Mouse (Mus musculus) embryonic stem cell, embryonic (primary cell): Measurements from ENCODE around the gene Zer1.
"Not testable (repeated sequence)": the region's sequence is repeated elsewhere in the genome, so short reads cannot be mapped to it uniquely, and the experiment has no call there.

Experiments used
- CTCF ChIA-PET, 4 experiments: fragments of 300-600 bp in 2 of 4; fragments of 350-600 bp in 2 of 4; sonication (Branson Sonifier 250); formaldehyde crosslinking; loops; one replicate each; lab custom pipeline; 2022; ENCODE audit warnings: inconsistent platforms in 2 of 4; lab: Charles Lee
- POLR2A ChIA-PET, 4 experiments: fragments of 300-600 bp in 2 of 4; fragments of 350-600 bp in 2 of 4; sonication (Branson Sonifier 250); formaldehyde crosslinking; loops; one replicate each; lab custom pipeline; 2022; ENCODE audit warnings: antibody characterized with exemption in 4 of 4, inconsistent platforms in 1 of 4; lab: Charles Lee

Gene Zer1

DNA sequence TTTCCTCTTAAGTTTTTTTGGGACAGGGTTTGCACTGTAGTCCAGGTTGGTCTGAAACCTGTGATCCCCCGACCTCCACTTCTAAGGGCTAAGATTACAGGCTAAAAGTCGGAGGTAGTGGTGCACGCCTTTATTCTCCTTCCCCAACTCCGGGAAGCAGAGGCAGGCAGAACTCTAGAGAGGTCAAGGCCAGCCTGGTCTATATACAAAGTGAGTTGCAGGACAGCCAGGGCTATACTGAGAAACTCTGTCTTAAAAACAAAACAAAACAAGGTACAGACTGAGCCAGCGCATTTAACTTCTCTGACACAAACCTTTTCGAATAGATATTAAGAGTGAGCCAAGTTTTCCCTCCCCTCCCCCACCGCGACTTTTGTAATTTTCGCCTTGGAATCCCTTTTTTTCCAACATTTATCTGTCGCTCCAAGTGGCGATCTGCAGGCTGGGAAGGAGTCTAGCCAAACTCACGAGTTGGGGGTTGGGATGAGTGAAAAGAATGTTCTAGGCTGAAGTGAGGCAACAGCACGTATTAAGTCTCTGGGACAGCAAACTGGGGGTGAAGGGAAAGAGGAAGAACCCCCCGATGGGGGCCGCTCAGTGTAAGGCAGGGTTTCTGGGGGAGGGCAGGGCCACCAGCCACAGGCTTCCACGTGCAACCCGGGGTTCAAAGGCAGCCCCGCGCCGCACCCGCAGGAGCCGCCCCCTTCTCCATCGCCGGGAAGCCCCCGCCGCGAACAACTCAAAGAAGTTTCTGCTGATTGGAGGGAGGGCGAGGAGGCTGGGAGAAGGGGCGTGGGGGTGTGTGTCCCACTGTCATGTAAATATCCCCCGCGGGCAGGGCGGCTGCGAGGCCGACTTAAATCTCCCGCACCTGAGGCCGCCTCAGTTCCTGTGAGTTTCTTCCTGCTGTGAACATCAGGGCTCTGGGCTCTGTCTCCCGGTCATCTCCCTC is 62.9 kb downstream of the Zer1 start:
- ChIA-PET POLR2A (interaction anchor here (0.6 to 5.6 kb wide), 43 partner anchors 11 to 746 kb away, joined by 3 to 156 read pairs (median 7); partner anchors contain the start of genes Wdr34 (in 3 of the 4), Pkn3 (in 2 of the 4), Spout1 (in 2 of the 4) and Tbc1d13 (in 2 of the 4)), CTCF (interaction anchor here in 2 of 4 experiments (0.7 to 1.5 kb wide), 3 partner anchors 9 to 829 kb away, joined by 3 to 11 read pairs (median 7); no protein-coding TSS in a partner anchor)

DNA sequence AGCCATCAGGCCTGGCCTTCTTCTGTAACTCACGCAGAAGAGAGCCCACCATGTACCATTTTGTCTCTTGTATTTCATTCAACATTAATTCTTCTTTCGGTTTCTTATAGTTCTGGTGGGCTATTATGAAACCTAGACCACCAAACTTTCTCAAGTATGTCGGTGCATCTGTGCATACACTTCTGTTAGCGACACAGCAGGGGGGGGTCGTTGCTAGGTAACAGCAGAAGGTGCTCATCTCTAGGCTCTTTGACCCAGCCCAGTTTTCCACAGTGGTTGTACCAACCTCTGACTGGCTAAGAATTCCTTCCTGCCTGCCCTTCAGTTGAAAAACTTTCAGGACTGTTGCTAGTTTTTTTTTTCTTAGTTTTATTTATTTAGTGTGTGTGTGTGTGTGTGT is 66.0 kb downstream of the Zer1 start:
- ChIA-PET CTCF (no interaction called here), POLR2A (interaction anchor here in 2 of 4 experiments (1.3 to 2.5 kb wide), 3 partner anchors 15 to 45 kb away, joined by 4 to 19 read pairs (median 9); no protein-coding TSS in a partner anchor)

DNA sequence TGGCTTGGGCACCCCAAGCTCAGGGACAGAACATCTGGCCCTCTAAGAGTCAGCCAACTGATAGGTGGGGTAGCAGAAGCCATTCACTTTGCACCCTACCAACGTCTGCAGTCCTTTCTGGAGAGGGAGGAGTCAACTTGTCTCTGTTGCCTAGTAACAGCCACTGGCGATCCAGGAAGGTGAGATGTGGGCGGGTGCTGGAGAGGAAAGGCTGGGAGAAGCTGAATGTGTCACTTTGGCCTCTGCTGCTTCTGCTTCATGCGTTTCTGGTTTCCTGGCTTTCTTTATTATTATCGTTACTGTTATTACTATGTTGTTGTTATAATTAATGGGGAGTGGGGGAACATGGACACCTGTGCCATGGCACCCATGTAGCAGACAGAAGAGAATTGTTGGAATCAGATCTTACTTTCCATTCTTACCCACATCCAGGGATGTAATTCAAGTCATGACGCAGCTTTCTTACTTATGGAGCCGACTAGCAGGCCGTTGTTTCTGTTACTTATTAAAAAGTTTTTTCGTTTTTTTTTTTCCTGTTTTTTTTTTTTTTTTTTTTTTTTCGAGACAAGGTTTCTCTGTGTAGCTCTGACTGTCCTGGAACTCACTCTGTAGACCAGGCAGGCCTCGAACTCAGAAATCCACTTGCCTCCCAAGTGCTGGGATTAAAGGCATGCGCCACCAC is 67.0 kb downstream of the Zer1 start, which contains the start of gene Set:
Gene Set, plus strand, starts transcription at position 156 of the 682 bp plus-strand sequence.
- CTCF ChIA-PET = interaction anchor here in 2 of 4 experiments (0.5 to 1.1 kb wide), 5 partner anchors 8 to 191 kb away, joined by 3 to 5 read pairs (median 3); partner anchors contain the start of genes Pkn3 (in 1 of the 2) and Wdr34 (in 1 of the 2)
- POLR2A ChIA-PET = interaction anchor here in 3 of 4 experiments (0.6 to 1.7 kb wide), 20 partner anchors 8 to 237 kb away, joined by 3 to 13 read pairs (median 5); partner anchors contain the start of genes Wdr34 (in 3 of the 3), Tbc1d13 (in 2 of the 3), Endog (in 1 of the 3) and Pkn3 (in 1 of the 3)

- ChIA-PET POLR2A (interaction anchor here in 3 of 4 experiments (0.6 to 1.7 kb wide), 17 partner anchors 8 to 236 kb away, joined by 3 to 13 read pairs (median 6); partner anchors contain the start of genes Wdr34 (in 3 of the 3), Tbc1d13 (in 2 of the 3), Endog (in 1 of the 3) and Pkn3 (in 1 of the 3)), CTCF (interaction anchor here in 1 of 4 experiments (1.0 to 1.1 kb wide), 3 partner anchors 8 to 25 kb away, joined by 3 to 5 read pairs (median 4); partner anchors contain the start of genes Pkn3 and Wdr34)
These were observed 67.6 kb downstream of the Zer1 start for GRCm38 (mm10) chr2:30056736-30057135.

DNA sequence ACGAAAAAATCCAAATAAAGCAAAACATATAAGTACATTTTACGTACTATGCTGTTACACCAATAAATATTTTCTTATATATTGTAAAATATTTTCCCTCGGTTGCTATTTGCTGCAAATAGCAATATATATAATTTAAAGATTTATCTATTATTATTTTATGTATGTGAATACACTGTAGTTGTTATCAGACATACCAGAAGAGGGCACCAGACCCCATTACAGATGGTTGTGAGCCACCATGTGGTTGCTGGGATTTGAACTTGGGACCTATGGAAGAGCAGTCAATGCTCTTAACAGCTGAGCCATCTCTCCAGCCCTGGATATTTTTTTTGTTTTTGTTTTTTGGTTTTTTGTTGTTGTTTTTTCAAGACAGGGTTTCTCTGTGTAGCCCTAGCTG is 69.1 kb downstream of the Zer1 start:
- CTCF ChIA-PET = not testable (repeated sequence)
- POLR2A ChIA-PET = interaction anchor here in 2 of 4 experiments (1.0 to 1.4 kb wide), 2 partner anchors 10 kb away, joined by 4 to 6 read pairs; no protein-coding TSS in a partner anchor

GRCm38 (mm10) chr2:30051992-30052761 is 72.2 kb downstream of the Zer1 start:
- CTCF ChIA-PET = interaction anchor here (0.6 to 2.5 kb wide), 14 partner anchors 8 to 1079 kb away, joined by 3 to 11 read pairs (median 4); partner anchors contain the start of gene Pkn3 (in 1 of the 4)
- POLR2A ChIA-PET = interaction anchor here (0.5 to 10.4 kb wide), 14 partner anchors 8 to 1419 kb away, joined by 3 to 156 read pairs (median 4); partner anchors contain the start of gene Zdhhc12 (in 1 of the 4)

- CTCF ChIA-PET = interaction anchor here in 2 of 4 experiments (0.5 to 1.7 kb wide), 4 partner anchors 14 to 534 kb away, joined by 3 to 4 read pairs (median 3); partner anchors contain the start of genes Cercam (in 1 of the 2) and Pkn3 (in 1 of the 2)
- POLR2A ChIA-PET = interaction anchor here in 3 of 4 experiments (0.6 to 10.4 kb wide), 46 partner anchors 10 to 758 kb away, joined by 3 to 156 read pairs (median 5); partner anchors contain the start of genes Odf2 (in 2 of the 3), Tbc1d13 (in 2 of the 3), Endog (in 1 of the 3) and Gle1 (in 1 of the 3)
These were observed 74.6 kb downstream of the Zer1 start for GRCm38 (mm10) chr2:30049831-30050230.

DNA sequence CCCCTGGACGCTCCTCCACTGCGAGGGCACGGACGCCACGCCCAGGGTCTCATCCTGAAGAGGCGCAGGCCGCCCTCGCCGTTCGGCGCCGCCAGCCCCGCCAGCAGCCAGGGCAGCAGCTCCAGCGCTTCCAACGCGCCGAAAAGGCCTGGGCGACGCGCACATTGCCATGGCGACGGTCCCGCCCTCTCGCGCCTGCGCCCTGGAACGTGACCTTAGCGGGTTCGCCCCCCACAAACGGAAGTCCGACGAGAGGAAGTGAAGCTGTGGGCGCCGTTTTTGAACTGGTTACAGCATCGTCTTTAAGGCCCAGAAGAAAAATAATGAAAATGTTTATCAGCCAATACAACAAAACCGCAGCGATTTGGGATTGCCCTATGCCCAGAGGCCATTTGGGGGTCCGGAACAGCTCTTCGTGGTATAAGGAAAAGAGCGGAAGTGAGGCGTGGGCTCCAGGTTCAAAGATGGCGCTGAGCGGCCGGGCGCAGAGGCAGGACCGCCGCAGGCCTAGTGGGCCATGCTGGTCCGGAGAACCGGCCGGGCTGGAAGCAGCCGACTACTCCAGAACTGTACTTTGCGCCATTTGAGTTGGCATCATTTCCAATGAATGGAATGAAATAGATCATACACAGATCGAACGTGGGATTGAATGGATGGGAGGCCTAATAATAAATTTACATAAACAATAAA is 75.5 kb downstream of the Zer1 start, which contains the start of gene Wdr34:
Gene Wdr34, minus strand, starts transcription at position 183 of the 690 bp plus-strand sequence.
- ChIA-PET POLR2A (interaction anchor here (0.5 to 10.4 kb wide), 82 partner anchors 8 to 474 kb away, joined by 3 to 156 read pairs (median 4); partner anchors contain the start of genes Set (in 3 of the 4), Odf2 (in 2 of the 4), Tbc1d13 (in 2 of the 4) and Zdhhc12 (in 2 of the 4)), CTCF (interaction anchor here in 2 of 4 experiments (0.5 to 1.7 kb wide), 5 partner anchors 8 to 166 kb away, joined by 3 to 4 read pairs (median 3); partner anchors contain the start of gene Set (in 1 of the 2))

DNA sequence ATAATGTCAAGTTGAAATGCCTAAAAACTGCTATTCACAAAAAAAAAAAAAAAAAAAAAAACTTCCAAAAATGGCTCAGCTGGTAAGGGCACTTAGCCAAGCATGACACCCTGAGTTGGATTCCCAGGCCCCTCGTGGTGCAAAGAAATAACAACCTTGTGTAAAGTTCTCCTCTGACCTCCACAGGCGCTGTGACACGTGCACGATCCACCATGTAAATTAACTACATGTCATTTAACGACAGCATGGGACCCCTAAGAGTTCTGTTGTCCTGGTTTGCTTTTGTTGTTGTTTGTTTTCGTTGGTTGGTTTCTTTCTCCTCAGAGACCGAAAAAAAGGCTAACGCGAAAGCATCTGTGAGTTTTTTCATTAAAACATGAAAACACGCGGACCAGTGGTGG is 76.3 kb downstream of the Zer1 start:
- CTCF ChIA-PET = interaction anchor here in 2 of 4 experiments (0.6 to 1.7 kb wide), 4 partner anchors 15 to 1027 kb away, joined by 3 to 6 read pairs (median 4); no protein-coding TSS in a partner anchor
- POLR2A ChIA-PET = interaction anchor here (0.6 to 10.4 kb wide), 64 partner anchors 9 to 473 kb away, joined by 3 to 156 read pairs (median 5); partner anchors contain the start of genes Pkn3 (in 2 of the 4), Set (in 2 of the 4), Tbc1d13 (in 2 of the 4) and Endog (in 1 of the 4)
